Mouse (Mus musculus) MEL (cell line): ENCODE data around the gene Sox6.

Experiments used
- BHLHE40 ChIP-seq: IDR thresholded peaks from 2 replicates; pipeline ENCODE4 v1.6.1; 2012; ENCODE audit warnings: low read depth, mild to moderate bottlenecking, inconsistent platforms, low read length, improper control_type of control experiment, borderline replicate concordance
- CHD1 ChIP-seq: IDR thresholded peaks from 2 replicates; pipeline ENCODE4 v1.6.1; 2012; ENCODE audit warnings: low read depth, mild to moderate bottlenecking, inconsistent platforms, low read length, improper control_type of control experiment
- CTCF ChIP-seq, 3 experiments: IDR thresholded peaks in 2 of 3; conservative IDR thresholded peaks in 1 of 3; 2 replicates each; pipeline ENCODE4 v1.5.1; 2011 to 2012; ENCODE audit warnings: low read length in 3 of 3, low read depth in 2 of 3, mild to moderate bottlenecking in 2 of 3, improper control_type of control experiment in 1 of 3, inconsistent platforms in 1 of 3, mixed read lengths in 1 of 3, moderate library complexity in 1 of 3; ENCODE audit not compliant: control insufficient read depth in 1 of 3, insufficient read depth in 1 of 3, poor library complexity in 1 of 3, severe bottlenecking in 1 of 3
- ELF1 ChIP-seq: IDR thresholded peaks from 2 replicates; pipeline ENCODE4 v1.6.1; 2014; ENCODE audit warnings: low read depth, mild to moderate bottlenecking, inconsistent platforms, low read length, improper control_type of control experiment, moderate library complexity
- EP300 ChIP-seq, 2 experiments: IDR thresholded peaks; 2 replicates each; pipeline ENCODE4 v1.6.1; 2011; ENCODE audit warnings: improper control_type of control experiment in 2 of 2, low read length in 2 of 2, low read depth in 1 of 2, mild to moderate bottlenecking in 1 of 2
- GATA1 ChIP-seq: IDR thresholded peaks from 2 replicates; pipeline ENCODE4 v1.6.1; 2011; ENCODE audit warnings: low read depth, low read length, improper control_type of control experiment
- JUND ChIP-seq: IDR thresholded peaks from 2 replicates; pipeline ENCODE4 v1.6.1; 2011; ENCODE audit warnings: low read depth, mild to moderate bottlenecking, improper control_type of control experiment, low read length
- MAX ChIP-seq: IDR thresholded peaks from 2 replicates; pipeline ENCODE4 v1.6.1; 2011; ENCODE audit warnings: low read length, improper control_type of control experiment
- MAZ ChIP-seq: IDR thresholded peaks from 2 replicates; pipeline ENCODE4 v1.6.1; 2012; ENCODE audit warnings: low read depth, mild to moderate bottlenecking, inconsistent platforms, low read length, improper control_type of control experiment
- POLR2A ChIP-seq, 2 experiments: IDR thresholded peaks; 2 replicates each; pipeline ENCODE4 v1.6.1; 2011 to 2012; ENCODE audit warnings: low read length in 2 of 2, mild to moderate bottlenecking in 2 of 2, control low read depth in 1 of 2, improper control_type of control experiment in 1 of 2, low read depth in 1 of 2, moderate library complexity in 1 of 2; ENCODE audit not compliant: control insufficient read depth in 1 of 2, insufficient read depth in 1 of 2, poor library complexity in 1 of 2
- POLR2AphosphoS2 ChIP-seq: IDR thresholded peaks from 2 replicates; pipeline ENCODE4 v1.6.1; 2011; ENCODE audit warnings: low read length, improper control_type of control experiment
- SIN3A ChIP-seq: IDR thresholded peaks from 2 replicates; pipeline ENCODE4 v1.6.1; 2012; ENCODE audit warnings: low read length, improper control_type of control experiment, inconsistent platforms
- UBTF ChIP-seq: IDR thresholded peaks from 2 replicates; pipeline ENCODE4 v1.6.1; 2012; ENCODE audit warnings: low read depth, mild to moderate bottlenecking, inconsistent platforms, low read length, improper control_type of control experiment, moderate library complexity, borderline replicate concordance; ENCODE audit not compliant: insufficient read depth

DNA sequence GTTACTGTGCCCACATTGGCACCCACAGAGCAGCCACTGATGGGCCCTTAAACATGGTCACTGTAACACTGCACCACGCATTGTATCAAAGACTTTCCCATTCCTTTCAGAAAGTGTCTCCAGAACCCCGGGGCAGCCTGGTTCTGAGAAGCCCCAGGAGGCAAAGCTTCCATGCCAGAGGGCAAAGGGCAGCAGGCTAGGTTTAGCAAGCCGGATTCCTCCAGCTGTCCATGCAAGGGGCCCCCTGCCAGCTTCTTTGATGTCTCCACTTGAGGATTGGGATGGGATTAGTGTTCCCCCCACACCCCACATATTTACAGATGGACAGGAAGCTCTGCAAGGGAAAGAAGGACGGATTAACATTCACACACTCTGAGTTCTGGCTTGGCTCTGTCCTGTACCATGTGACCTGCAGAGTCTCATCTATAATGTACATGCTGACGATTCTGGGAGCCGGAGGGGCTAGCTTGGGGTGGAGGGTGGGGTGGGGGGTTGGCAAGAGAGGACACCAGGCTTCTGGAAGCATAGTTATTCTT, 592.0 kb downstream of the Sox6 start:
- no peak for TF ChIP-seq JUND
- TF ChIP-seq EP300 (IDR thresholded peaks at IDR 0.05; ENCODE audit: low read depth in 1 of 2, low read length in 2 of 2) = no peak
- no peak for TF ChIP-seq CTCF (IDR thresholded peaks at IDR 0.05 in 2 of 3, conservative IDR thresholded peaks at IDR 0.05 in 1 of 3; ENCODE audit: control insufficient read depth in 1 of 3, insufficient read depth in 1 of 3, low read depth in 2 of 3, low read length in 3 of 3, poor library complexity in 1 of 3, severe bottlenecking in 1 of 3)
- no peak for TF ChIP-seq BHLHE40
- no peak for TF ChIP-seq MAZ
- no peak for TF ChIP-seq ELF1
- no peak for TF ChIP-seq SIN3A
- no peak for TF ChIP-seq POLR2A (IDR thresholded peaks at IDR 0.05; ENCODE audit: control insufficient read depth in 1 of 2, insufficient read depth in 1 of 2, low read depth in 1 of 2, low read length in 2 of 2, poor library complexity in 1 of 2)
- no peak for TF ChIP-seq POLR2AphosphoS2
- no peak for TF ChIP-seq CHD1
- TF ChIP-seq UBTF = no peak
- TF ChIP-seq MAX = no peak
- no peak for TF ChIP-seq GATA1
